Mouse (Mus musculus): ENCODE data around the gene Mesp2. TPM values are rescaled to one million over a fixed set of nuclear protein-coding genes. Genes with fewer than 3 reads are reported as not detected.

Gene Mesp2
- polyA plus RNA-seq, 1 experiment from 2014 or later = 0.28 TPM

DNA sequence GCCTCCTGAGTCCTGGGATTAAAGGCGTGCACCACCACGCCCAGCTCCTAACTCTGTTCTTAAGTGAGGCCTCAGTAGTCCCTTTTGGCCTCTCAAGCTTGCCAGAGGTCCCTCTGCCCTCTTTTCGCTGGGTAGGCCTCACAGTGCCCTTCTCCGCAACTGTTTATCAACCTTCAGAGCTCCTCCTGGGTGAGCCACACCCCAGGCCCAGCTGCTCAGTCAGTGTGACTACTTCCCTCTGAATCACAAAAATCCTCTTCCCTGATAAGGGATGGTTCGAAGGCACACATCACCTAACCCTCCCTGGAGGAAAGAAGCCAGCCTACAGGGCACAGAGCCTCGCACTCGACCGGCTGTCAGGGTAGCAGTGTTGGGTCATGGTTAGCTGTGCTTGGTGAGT is 51.3 kb downstream of the Mesp2 start:
- Histone ChIP-seq H3K4me1 (ENCODE audit: insufficient read depth) (peaks cover 3% of the 10 kb centered on the region; the same call in 1 of the 2 replicates), H3K27ac (ENCODE audit: low read depth) (no peak overlapping the region), H3K9ac (no peak overlapping the region), H3K27me3 (ENCODE audit: insufficient read depth, low read length) (no peaks in the 10 kb centered on the region), H3K36me3 (ENCODE audit: insufficient read depth) (no peaks in the 10 kb centered on the region), H3K4me3 (ENCODE audit: low read depth, low read length) (no peak overlapping the region), H3K9me3 (ENCODE audit: low read depth, low read length) (no peaks in the 10 kb centered on the region), H3K4me2 (no peak overlapping the region)
- 82% methylated on average over 8 of the region's 8 CpGs for WGBS
- no peak for TF ChIP-seq CTCF (IDR thresholded peaks at IDR 0.05; ENCODE audit: low read depth)
- no peak for ATAC-seq (ENCODE audit: insufficient read depth)
- no peak for DNase-seq

Other genes with a start within 250 kb of the Mesp2 start
- not detected in 2 replicates for gene Rhcg, start 193.1 kb upstream of the Mesp2 start, polyA plus RNA-seq (2014; fragmentation: Nextera tagmentation; extraction: Ambion mirVana)
- 18.3 and 20.8 TPM in 2 replicates for gene Ticrr, start 150.5 kb upstream of the Mesp2 start, polyA plus RNA-seq (2014; fragmentation: Nextera tagmentation; extraction: Ambion mirVana)
- gene Kif7, start 95.0 kb upstream of the Mesp2 start, polyA plus RNA-seq (2014; fragmentation: Nextera tagmentation; extraction: Ambion mirVana) = 6.1 and 7.6 TPM in 2 replicates
- gene Plin1, start 77.8 kb upstream of the Mesp2 start, polyA plus RNA-seq (2014; fragmentation: Nextera tagmentation; extraction: Ambion mirVana) = not detected in 2 replicates
- gene Pex11a, start 67.6 kb upstream of the Mesp2 start, polyA plus RNA-seq (2014; fragmentation: Nextera tagmentation; extraction: Ambion mirVana) = 12.0 and 12.1 TPM in 2 replicates
- 0.16 and 0.17 TPM in 2 replicates for gene Wdr93, start 67.6 kb upstream of the Mesp2 start, polyA plus RNA-seq (2014; fragmentation: Nextera tagmentation; extraction: Ambion mirVana)
- gene Mesp1, start 16.9 kb upstream of the Mesp2 start, polyA plus RNA-seq (2014; fragmentation: Nextera tagmentation; extraction: Ambion mirVana) = not detected in 2 replicates
- 3.8 TPM in 2 replicates for gene Anpep, start 50.3 kb downstream of the Mesp2 start, polyA plus RNA-seq (2014; fragmentation: Nextera tagmentation; extraction: Ambion mirVana)
- 30.6 and 32.4 TPM in 2 replicates for gene Ap3s2, start 109.9 kb downstream of the Mesp2 start, polyA plus RNA-seq (2014; fragmentation: Nextera tagmentation; extraction: Ambion mirVana)
- 25.3 and 26.8 TPM in 2 replicates for gene Arpin, start 124.6 kb downstream of the Mesp2 start, polyA plus RNA-seq (2014; fragmentation: Nextera tagmentation; extraction: Ambion mirVana)
- 15.8 and 17.7 TPM in 2 replicates for gene Zfp710, start 214.1 kb downstream of the Mesp2 start, polyA plus RNA-seq (2014; fragmentation: Nextera tagmentation; extraction: Ambion mirVana)

All from lung, embryonic 14.5 days (tissue).